Mouse (Mus musculus) brain, embryonic 18.5 days (tissue): ENCODE measurements at regions not wholly inside any gene's neighbourhood (a gene's known extent, or its start where the extent isn't known, plus 50 kb on each side); places are given as distances from the start of the nearest gene placed in this dataset.

ENCODE experiments used
- DNase-seq: peaks from one replicate; pipeline ENCODE4 v3.0.0-alpha.2; 2012; ENCODE audit warnings: low read depth, low spot score

DNA sequence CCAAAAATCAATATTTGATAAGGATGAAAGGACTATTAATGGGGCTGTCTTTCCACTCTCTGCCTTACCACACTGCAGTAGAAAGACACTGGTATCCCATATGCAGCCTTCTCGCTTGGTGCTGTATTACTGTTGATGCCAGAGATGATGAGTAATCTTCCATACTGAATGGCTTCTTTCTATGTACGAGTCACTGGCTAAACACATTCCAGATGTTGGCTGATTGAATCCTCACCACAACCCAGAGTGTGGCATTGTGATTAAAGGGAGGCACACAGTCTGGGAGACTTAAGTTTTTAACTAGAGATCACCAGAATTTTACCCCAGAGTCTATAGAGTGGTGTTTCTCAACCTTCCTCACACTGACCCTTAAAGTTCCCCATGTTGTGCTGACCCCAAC is 84.9 kb upstream of the Ank start:
- DNase-seq = no peak

- no peak for DNase-seq
These were observed 75.9 kb upstream of the Ank start for GRCm38 (mm10) chr15:27390567-27390966.

DNA sequence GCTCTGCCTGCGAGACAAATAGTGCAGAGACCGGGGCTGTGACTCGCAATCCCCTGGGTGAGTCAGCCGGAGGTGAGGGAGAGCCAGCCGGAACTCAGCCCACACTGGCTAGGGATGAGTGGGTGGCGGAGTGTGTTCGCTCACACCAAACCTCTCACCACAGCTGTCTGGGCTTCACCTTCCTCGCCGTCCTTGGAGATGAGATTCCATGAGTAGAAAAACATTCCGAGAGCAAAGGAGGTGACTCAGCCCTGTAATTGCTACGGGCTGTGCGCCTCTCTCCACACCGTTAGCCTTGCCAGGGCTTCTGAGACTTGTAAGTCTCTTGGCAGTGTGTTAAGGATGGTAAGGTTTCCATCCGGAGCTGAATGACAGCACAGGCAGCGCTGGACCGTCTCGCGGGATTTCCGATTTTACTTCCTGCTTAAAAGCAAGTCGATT is 60.7 kb upstream of the Ank start:
- no peak for DNase-seq

- DNase-seq = no peak
These were observed 56.6 kb upstream of the Ank start for GRCm38 (mm10) chr15:27409856-27410255.

DNA sequence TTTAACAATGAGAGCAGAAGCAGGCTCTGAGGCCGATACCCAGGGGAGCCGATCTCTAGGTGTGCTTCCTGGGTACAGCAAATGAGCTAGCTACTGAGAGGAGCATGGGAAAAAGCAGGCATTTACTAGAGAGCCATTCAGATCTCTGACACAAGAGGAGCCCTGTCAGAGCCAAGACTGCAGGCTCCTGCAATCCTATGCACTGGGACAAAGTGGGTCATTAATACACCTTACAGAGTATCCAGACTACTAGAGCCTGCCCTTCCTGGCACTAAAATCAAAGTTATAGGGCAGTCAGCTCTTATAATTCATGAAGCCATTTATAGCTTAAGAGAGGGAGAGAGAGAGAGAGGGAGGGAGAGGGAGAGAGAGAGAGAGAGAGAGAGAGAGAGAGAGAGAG is 54.2 kb upstream of the Ank start:
- DNase-seq = no peak

- no peak for DNase-seq
These were observed 53.7 kb upstream of the Ank start for GRCm38 (mm10) chr15:27412761-27413160.

- no peak for DNase-seq
These were observed 53.0 kb upstream of the Ank start for GRCm38 (mm10) chr15:27413486-27413885.

GRCm38 (mm10) chr15:27414819-27415218 is 51.7 kb upstream of the Ank start:
- DNase-seq = no peak
